Mouse (Mus musculus): ENCODE results near the gene Map7d1. TPM values are rescaled to one million over a fixed set of nuclear protein-coding genes. Genes with fewer than 3 reads are reported as not detected.

Gene Map7d1
- polyA plus RNA-seq, 1 experiment from 2014 or later, result 34.1 TPM

DNA sequence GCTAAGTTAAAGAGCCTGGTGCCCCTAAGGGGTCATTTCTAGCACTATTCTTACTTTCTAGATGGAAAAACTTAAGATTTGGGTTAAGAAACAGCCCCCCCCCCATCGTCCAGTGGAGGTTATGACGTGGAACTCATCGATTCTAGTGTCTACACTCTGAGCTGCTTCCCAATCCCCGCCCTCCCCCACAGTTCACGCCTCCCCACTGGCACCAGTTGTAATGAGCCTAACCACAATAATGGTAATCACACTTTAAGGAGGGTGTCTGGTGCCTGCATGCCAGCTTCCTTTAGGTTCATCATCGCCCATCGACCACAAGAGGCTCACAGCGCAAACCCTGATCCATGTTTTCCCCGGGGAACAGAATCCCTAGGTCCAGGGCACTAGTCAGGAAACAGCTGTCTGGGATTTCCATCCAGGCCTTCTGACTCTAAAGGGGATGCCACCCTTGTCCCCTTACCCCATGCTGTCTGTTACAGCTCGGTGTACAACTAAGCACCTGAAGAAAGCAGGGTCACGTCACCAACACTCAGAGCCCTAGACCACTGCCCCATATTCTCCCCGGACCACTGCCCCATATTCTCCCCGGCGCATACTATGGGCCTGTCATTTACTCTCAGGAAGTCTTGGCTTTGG, 2.4 kb downstream of the Map7d1 start:
- H3K9ac ChIP-seq, result 0 out of 2 replicates have a peak overlapping the region, but pooled peaks have one; percentile 91
- H3K4me2 ChIP-seq, result peak overlapping the region; percentile 75
- no peaks in the 10 kb centered on the region for H3K36me3 ChIP-seq
- no peaks in the 10 kb centered on the region for H3K9me3 ChIP-seq
- H3K4me3 ChIP-seq (replicated peaks), result peak overlapping the region; percentile 79
- WGBS, result 72% methylated on average over 14 of the region's 14 CpGs
- H3K27me3 ChIP-seq (replicated peaks), result no peaks in the 10 kb centered on the region
- peaks cover 48% of the 10 kb centered on the region for H3K4me1 ChIP-seq
- H3K27ac ChIP-seq, result no peak overlapping the region
- no peak for ATAC-seq (ENCODE audit: insufficient read depth, low FRiP score, low read depth)

DNA sequence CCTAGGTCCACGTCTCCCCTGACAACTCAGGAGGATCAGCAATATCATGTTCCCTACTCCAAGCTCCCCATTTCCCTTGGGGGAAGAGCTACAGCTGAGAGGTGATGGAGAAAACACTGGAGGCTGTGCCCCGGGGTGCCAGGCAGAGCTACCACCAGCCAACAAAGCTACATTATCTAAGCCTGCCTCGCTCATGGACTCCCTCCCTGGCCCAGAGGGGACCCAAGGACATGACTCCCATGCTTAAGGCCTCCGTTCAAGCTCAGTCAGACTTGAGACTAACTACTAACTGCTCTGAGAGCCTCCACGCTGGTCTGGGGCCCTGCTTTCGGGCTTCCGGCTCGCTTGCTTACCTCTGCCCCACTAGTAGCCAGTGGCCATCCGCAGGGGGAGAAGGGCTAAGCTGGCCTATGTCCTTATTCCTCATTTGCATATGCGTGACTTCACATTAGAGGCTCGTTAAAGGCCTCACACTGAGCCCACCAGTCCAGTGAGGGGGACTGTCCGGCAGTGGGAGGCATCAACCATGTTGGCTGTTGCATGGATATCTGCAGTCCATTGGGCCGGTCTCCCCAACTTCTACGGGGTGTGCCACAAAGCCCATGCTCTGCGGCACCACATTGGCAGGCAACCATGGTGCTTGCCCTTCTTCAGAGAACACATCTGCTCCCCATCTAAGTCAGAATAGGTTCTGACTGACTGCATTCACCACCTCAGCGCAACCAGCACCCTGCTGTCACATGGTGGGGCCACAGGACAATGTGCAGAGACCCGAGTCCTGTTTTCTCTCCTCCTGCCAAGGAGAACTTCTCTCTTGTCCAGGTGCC, 3.5 kb downstream of the Map7d1 start:
- no peak for ATAC-seq (ENCODE audit: insufficient read depth, low FRiP score, low read depth)
- H3K36me3 ChIP-seq, result no peaks in the 10 kb centered on the region
- WGBS, result 85% methylated on average over 17 of the region's 17 CpGs
- no peak overlapping the region for H3K4me2 ChIP-seq
- H3K27ac ChIP-seq, result peak overlapping the region; percentile 1; the same call in 1 of the 2 replicates
- H3K9ac ChIP-seq, result no peak overlapping the region
- no peaks in the 10 kb centered on the region for H3K27me3 ChIP-seq (replicated peaks)
- H3K4me3 ChIP-seq (replicated peaks), result no peak overlapping the region
- H3K4me1 ChIP-seq, result peaks cover 47% of the 10 kb centered on the region
- H3K9me3 ChIP-seq, result no peaks in the 10 kb centered on the region

DNA sequence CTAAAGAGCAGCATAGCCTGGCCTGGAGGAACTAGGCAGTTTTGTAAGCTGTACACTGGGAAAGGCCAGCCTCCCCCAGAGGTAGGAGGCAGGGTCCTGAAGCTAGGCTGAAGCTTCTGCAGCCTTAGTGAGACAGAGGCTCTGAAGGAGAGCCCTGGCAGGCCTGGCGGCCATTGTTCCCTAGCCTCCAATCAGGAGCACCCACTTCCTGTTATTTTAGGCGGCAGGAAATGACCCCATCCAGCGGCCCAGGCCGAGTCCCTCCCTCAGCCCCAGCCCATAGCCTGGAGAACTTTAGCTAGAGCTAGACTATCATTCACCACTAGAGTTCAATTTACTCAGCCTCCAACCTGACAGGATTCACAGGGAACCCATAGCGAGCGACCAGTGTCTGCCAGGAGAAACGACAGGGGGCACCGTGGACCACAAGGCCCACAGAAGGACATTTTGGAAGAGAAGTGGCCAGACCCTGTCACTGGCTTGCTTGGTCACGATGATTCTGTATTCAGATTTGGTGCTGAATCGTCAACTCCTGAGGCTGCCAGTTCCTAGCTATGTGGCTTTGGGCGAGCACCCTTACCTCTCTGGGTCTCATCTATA, 4.4 kb downstream of the Map7d1 start:
- no peaks in the 10 kb centered on the region for H3K27me3 ChIP-seq (replicated peaks)
- no peak overlapping the region for H3K4me3 ChIP-seq (replicated peaks)
- 0 out of 2 replicates have a peak overlapping the region, but pooled peaks have one; percentile 1 for H3K4me2 ChIP-seq
- H3K36me3 ChIP-seq, result no peaks in the 10 kb centered on the region
- peak overlapping the region; percentile 1; the same call in 1 of the 2 replicates for H3K27ac ChIP-seq
- peaks cover 39% of the 10 kb centered on the region for H3K4me1 ChIP-seq
- H3K9me3 ChIP-seq, result no peaks in the 10 kb centered on the region
- WGBS, result 55% methylated on average over 11 of the region's 11 CpGs
- no peak overlapping the region for H3K9ac ChIP-seq
- ATAC-seq (ENCODE audit: insufficient read depth, low FRiP score, low read depth), result no peak

GRCm38 (mm10) chr4:126250659-126251058, 5.5 kb downstream of the Map7d1 start:
- Histone ChIP-seq H3K4me3 (replicated peaks) (no peak overlapping the region), H3K9ac (no peak overlapping the region), H3K4me2 (no peak overlapping the region), H3K9me3 (no peaks in the 10 kb centered on the region), H3K27me3 (replicated peaks) (no peaks in the 10 kb centered on the region), H3K4me1 (peaks cover 39% of the 10 kb centered on the region), H3K36me3 (no peaks in the 10 kb centered on the region), H3K27ac (no peak overlapping the region)
- WGBS, result 56% methylated on average over 4 of the region's 4 CpGs
- no peak for ATAC-seq (ENCODE audit: insufficient read depth, low FRiP score, low read depth)

DNA sequence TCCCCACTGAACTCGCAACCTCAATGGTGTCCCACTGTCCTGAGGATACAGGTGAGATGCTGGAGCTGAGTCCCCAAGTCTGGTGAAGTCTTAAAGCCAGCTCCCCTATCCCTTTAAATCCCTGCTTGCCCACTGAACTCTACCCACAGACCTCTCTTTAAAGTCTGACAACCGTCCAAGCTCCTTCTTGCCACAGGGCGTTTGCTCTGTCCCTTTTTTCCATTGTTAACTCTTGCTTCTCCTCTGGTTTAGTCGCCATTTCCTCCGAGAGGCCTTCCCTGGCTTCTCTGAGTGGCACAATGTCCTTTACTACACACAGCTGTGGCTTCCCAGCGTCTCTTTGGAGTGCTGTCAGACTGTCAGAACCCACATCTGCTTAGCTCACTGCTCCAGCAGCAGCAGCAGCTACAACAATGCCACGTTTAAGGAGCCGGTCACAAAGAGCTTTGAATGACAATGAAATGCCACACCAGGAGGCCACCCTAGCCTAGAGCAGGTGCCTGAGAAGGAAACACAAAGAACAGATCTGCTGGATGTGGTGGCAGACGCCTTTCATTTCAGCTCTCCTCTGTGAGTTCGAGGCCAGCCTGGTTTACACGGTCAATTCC, 7.8 kb downstream of the Map7d1 start:
- peaks cover 19% of the 10 kb centered on the region for H3K4me1 ChIP-seq
- no peaks in the 10 kb centered on the region for H3K27me3 ChIP-seq (replicated peaks)
- no peak overlapping the region for H3K9ac ChIP-seq
- no peaks in the 10 kb centered on the region for H3K36me3 ChIP-seq
- no peak overlapping the region for H3K4me2 ChIP-seq
- no peaks in the 10 kb centered on the region for H3K9me3 ChIP-seq
- WGBS, result 41% methylated on average over 11 of the region's 11 CpGs
- no peak for ATAC-seq (ENCODE audit: insufficient read depth, low FRiP score, low read depth)
- no peak overlapping the region for H3K4me3 ChIP-seq (replicated peaks)
- no peak overlapping the region for H3K27ac ChIP-seq

- Histone ChIP-seq H3K4me2 (no peak overlapping the region), H3K9ac (no peak overlapping the region), H3K4me1 (peaks cover 8% of the 10 kb centered on the region), H3K4me3 (replicated peaks) (no peak overlapping the region), H3K27me3 (replicated peaks) (no peaks in the 10 kb centered on the region), H3K36me3 (peaks cover 7% of the 10 kb centered on the region), H3K27ac (no peak overlapping the region), H3K9me3 (no peaks in the 10 kb centered on the region)
- WGBS, result 79% methylated on average over 13 of the region's 13 CpGs
- ATAC-seq (ENCODE audit: insufficient read depth, low FRiP score, low read depth), result no peak
Measured at GRCm38 (mm10) chr4:126246202-126246889, 9.8 kb downstream of the Map7d1 start.

- Histone ChIP-seq H3K4me3 (replicated peaks) (no peak overlapping the region), H3K9ac (no peak overlapping the region), H3K27me3 (replicated peaks) (no peaks in the 10 kb centered on the region), H3K27ac (0 out of 2 replicates have a peak overlapping the region, but pooled peaks have one; percentile 11), H3K9me3 (no peaks in the 10 kb centered on the region), H3K36me3 (peaks cover 26% of the 10 kb centered on the region), H3K4me1 (peaks cover 6% of the 10 kb centered on the region; the same call in 1 of the 2 replicates), H3K4me2 (no peak overlapping the region)
- 87% methylated on average over 6 of the region's 6 CpGs for WGBS
- no peak for ATAC-seq (ENCODE audit: insufficient read depth, low FRiP score, low read depth)
Measured at GRCm38 (mm10) chr4:126242510-126242909, 13.6 kb downstream of the Map7d1 start.

DNA sequence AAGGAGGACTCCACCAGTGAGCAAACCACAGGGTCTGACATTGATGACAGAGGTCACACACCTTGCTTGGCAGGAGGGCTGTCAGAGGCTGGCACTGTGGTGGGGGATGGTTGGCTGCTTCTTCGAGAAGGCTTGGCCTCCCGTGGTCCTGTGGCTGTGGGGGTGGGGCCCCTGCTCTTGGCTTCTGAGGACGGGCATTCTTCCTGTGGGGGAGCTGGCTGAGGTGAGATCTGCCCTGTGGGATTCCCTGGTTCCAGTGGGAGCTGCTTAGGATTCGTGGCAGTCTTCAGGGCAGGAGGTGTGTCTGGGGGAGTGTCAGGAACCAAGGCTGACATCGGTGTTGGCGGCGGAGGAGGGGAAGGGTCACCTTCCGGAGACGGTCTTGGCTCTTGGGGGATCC, 14.2 kb downstream of the Map7d1 start:
- 47% methylated on average over 9 of the region's 9 CpGs for WGBS
- peaks cover 29% of the 10 kb centered on the region for H3K36me3 ChIP-seq

GRCm38 (mm10) chr4:126239862-126240475, 16.2 kb downstream of the Map7d1 start:
- H3K4me1 ChIP-seq, result peaks cover 18% of the 10 kb centered on the region; the same call in 1 of the 2 replicates
- H3K4me3 ChIP-seq (replicated peaks), result no peak overlapping the region
- no peak for ATAC-seq (ENCODE audit: insufficient read depth, low FRiP score, low read depth)
- H3K4me2 ChIP-seq, result no peak overlapping the region
- WGBS, result 88% methylated on average over 13 of the region's 13 CpGs
- H3K27me3 ChIP-seq (replicated peaks), result no peaks in the 10 kb centered on the region
- no peaks in the 10 kb centered on the region for H3K9me3 ChIP-seq
- H3K36me3 ChIP-seq, result peaks cover 47% of the 10 kb centered on the region
- no peak overlapping the region for H3K27ac ChIP-seq
- H3K9ac ChIP-seq, result no peak overlapping the region

More for the DNA sequence above, 14.2 kb downstream of the Map7d1 start:
- no peaks in the 10 kb centered on the region for H3K9me3 ChIP-seq
- no peak overlapping the region for H3K4me3 ChIP-seq (replicated peaks)
- H3K4me2 ChIP-seq, result no peak overlapping the region
- H3K27me3 ChIP-seq (replicated peaks), result no peaks in the 10 kb centered on the region
- H3K9ac ChIP-seq, result no peak overlapping the region
- H3K4me1 ChIP-seq, result peaks cover 10% of the 10 kb centered on the region; the same call in 1 of the 2 replicates
- H3K27ac ChIP-seq, result no peak overlapping the region
- no peak for ATAC-seq (ENCODE audit: insufficient read depth, low FRiP score, low read depth)

GRCm38 (mm10) chr4:126237721-126238242, 18.4 kb downstream of the Map7d1 start:
- no peak for ATAC-seq (ENCODE audit: insufficient read depth, low FRiP score, low read depth)
- peaks cover 18% of the 10 kb centered on the region; the same call in 1 of the 2 replicates for H3K4me1 ChIP-seq
- H3K36me3 ChIP-seq, result peaks cover 68% of the 10 kb centered on the region
- H3K27ac ChIP-seq, result no peak overlapping the region
- no peak overlapping the region for H3K4me3 ChIP-seq (replicated peaks)
- WGBS, result 74% methylated on average over 5 of the region's 5 CpGs
- H3K9me3 ChIP-seq, result no peaks in the 10 kb centered on the region
- no peak overlapping the region for H3K4me2 ChIP-seq
- H3K9ac ChIP-seq, result no peak overlapping the region
- no peaks in the 10 kb centered on the region for H3K27me3 ChIP-seq (replicated peaks)

All from stomach, embryonic 15.5 days (tissue).